Mouse (Mus musculus) E14TG2a.4 (cell line): Measurements from ENCODE around the gene Hist2h2be.

Experiments used
- CTCF ChIP-seq: conservative IDR thresholded peaks from 2 replicates; pipeline ENCODE4 v1.5.1; 2014; ENCODE audit warnings: low read length
- NANOG ChIP-seq: IDR thresholded peaks from 2 replicates; pipeline ENCODE4 v1.6.1; 2014; ENCODE audit warnings: borderline replicate concordance, low read length, mixed read lengths
- POU5F1 ChIP-seq: IDR thresholded peaks from 2 replicates; pipeline ENCODE4 v1.6.1; 2014; ENCODE audit warnings: low read length, borderline replicate concordance

GRCm38 (mm10) chr3:96235836-96236235 is 14.9 kb downstream of the Hist2h2be start:
- TF ChIP-seq CTCF = no peak
- TF ChIP-seq NANOG = no peak
- no peak for TF ChIP-seq POU5F1
